Mouse (Mus musculus): Measurements from ENCODE around the gene Acot11.

GRCm38 (mm10) chr4:106713622-106714021 lies 91.2 kb downstream of the Acot11 start:
- no peak for TF ChIP-seq CTCF (IDR thresholded peaks at IDR 0.05; ENCODE audit: low read depth, low read length)
- no peak for TF ChIP-seq POLR2A (IDR thresholded peaks at IDR 0.05; ENCODE audit: borderline replicate concordance, low read depth, low read length)

All from bone marrow macrophage, adult 2 months (primary cell).